Mouse (Mus musculus) megakaryocyte, embryonic 14.5 days (primary cell): ENCODE results near the gene Ppp1r13b. TPM values are rescaled to one million over a fixed set of nuclear protein-coding genes. Genes with fewer than 3 reads are reported as not detected.
A peak's percentile ranks its signal among the peaks of the same experiment; 100 is the strongest.

Experiments
- H3K27me3 ChIP-seq: replicated peaks from 2 replicates; pipeline ENCODE3; 2012; ENCODE audit warnings: inconsistent platforms
- H3K36me3 ChIP-seq: replicated peaks from 2 replicates; pipeline ENCODE3; 2012; ENCODE audit warnings: low read length, inconsistent platforms, mixed read lengths
- H3K4me1 ChIP-seq: 2 replicates; pipeline ENCODE4 v1.6.1; 2012; ENCODE audit warnings: inconsistent platforms
- H3K4me3 ChIP-seq: replicated peaks from 2 replicates; pipeline ENCODE3; 2012; ENCODE audit warnings: moderate library complexity, mild to moderate bottlenecking, inconsistent platforms
- H3K9me3 ChIP-seq: 2 replicates; pipeline ENCODE4 v1.6.1; 2012; ENCODE audit warnings: inconsistent platforms
- FLI1 ChIP-seq: IDR thresholded peaks from 2 replicates; pipeline ENCODE4 v1.6.1; 2012; ENCODE audit warnings: low read length, inconsistent platforms, mixed read lengths
- GATA1 ChIP-seq: IDR thresholded peaks from 3 replicates; pipeline ENCODE4 v1.6.1; 2012; ENCODE audit warnings: mixed read lengths, low read length, inconsistent platforms, borderline replicate concordance
- polyA plus RNA-seq: library from polyadenylated mRNA; stranded (reverse); fragments of >175 nt; gene quantifications from 2 replicates; pipeline ENCODE4 v1.2.3, GENCODE M21; 2012; ENCODE audit warnings: low replicate concordance; ENCODE audit not compliant: insufficient read depth

The Ppp1r13b gene
- polyA plus RNA-seq, 1 experiment, result 15.6 TPM

DNA sequence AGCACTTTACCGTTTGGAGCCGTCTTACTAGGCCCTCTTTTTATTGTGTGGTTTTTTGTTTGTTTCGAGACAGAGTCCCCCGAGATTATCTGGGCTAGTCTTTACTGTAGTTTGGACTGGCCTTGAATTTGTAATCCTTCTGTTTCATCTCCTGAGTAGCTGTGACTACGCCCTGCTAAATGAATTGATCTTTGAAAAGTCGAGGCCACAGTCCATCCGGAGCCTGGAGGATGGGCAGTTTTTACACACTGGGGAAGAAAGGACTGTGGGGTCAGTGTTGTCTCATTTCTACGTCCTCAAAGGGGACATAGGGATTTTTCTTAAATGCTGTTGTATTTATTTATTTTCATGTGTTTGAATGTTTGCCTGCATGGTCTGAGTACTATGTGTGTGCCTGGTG is 89.9 kb downstream of the Ppp1r13b start:
- Histone ChIP-seq H3K27me3 (no peaks in the 10 kb centered on the region), H3K36me3 (peaks cover 50% of the 10 kb centered on the region), H3K4me1 (peaks cover 75% of the 10 kb centered on the region), H3K4me3 (no peak overlapping the region), H3K9me3 (no peaks in the 10 kb centered on the region)
- TF ChIP-seq FLI1 (no peak), GATA1 (no peak)

DNA sequence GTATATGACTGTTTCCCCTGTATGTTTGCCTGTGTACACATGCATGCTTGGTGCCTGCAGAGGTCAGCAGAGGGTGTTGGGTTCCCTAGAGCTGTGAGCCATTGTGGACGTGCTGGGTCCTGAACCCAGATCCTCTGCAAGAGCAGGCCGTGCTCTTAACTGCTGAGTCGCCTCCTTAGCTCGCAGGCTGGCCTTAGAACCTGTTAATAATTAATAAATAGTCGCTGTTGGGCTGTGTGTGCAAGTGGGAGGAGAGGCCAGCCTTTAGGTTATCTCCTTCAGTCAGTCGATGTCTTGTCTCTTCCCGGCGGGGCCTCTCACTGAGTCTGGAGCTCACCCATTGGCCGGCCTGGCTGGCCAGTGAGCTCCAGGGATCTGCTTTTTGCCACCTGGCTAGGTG is 90.9 kb downstream of the Ppp1r13b start:
- Histone ChIP-seq H3K36me3 (peaks cover 40% of the 10 kb centered on the region), H3K4me1 (peaks cover 80% of the 10 kb centered on the region), H3K9me3 (no peaks in the 10 kb centered on the region), H3K27me3 (no peaks in the 10 kb centered on the region), H3K4me3 (no peak overlapping the region)
- TF ChIP-seq FLI1 (no peak), GATA1 (no peak)

DNA sequence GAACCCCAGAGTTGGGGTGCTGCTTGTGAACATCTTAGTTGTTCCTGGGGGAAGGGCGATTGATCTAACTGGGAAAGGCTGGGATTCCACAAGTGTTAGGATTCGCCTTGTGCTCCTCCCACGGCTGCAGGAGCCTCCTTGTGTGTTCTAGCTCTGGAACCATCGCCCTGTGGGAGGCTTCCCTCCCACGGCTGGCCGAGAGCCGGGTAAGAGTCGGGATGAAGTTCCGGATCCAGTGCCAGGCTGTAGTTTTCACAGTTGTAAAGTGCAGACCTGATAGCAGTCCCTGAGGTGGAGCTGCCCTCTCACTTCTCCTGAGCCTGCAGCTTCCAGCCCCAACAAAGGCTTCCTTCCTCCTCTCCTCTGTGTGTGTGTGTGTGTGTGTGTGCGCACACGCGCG is 91.4 kb downstream of the Ppp1r13b start:
- H3K27me3 ChIP-seq, result no peaks in the 10 kb centered on the region
- no peaks in the 10 kb centered on the region for H3K9me3 ChIP-seq
- no peak overlapping the region for H3K4me3 ChIP-seq
- peaks cover 36% of the 10 kb centered on the region for H3K36me3 ChIP-seq
- no peak for TF ChIP-seq FLI1
- no peak for TF ChIP-seq GATA1
- H3K4me1 ChIP-seq, result peaks cover 80% of the 10 kb centered on the region

DNA sequence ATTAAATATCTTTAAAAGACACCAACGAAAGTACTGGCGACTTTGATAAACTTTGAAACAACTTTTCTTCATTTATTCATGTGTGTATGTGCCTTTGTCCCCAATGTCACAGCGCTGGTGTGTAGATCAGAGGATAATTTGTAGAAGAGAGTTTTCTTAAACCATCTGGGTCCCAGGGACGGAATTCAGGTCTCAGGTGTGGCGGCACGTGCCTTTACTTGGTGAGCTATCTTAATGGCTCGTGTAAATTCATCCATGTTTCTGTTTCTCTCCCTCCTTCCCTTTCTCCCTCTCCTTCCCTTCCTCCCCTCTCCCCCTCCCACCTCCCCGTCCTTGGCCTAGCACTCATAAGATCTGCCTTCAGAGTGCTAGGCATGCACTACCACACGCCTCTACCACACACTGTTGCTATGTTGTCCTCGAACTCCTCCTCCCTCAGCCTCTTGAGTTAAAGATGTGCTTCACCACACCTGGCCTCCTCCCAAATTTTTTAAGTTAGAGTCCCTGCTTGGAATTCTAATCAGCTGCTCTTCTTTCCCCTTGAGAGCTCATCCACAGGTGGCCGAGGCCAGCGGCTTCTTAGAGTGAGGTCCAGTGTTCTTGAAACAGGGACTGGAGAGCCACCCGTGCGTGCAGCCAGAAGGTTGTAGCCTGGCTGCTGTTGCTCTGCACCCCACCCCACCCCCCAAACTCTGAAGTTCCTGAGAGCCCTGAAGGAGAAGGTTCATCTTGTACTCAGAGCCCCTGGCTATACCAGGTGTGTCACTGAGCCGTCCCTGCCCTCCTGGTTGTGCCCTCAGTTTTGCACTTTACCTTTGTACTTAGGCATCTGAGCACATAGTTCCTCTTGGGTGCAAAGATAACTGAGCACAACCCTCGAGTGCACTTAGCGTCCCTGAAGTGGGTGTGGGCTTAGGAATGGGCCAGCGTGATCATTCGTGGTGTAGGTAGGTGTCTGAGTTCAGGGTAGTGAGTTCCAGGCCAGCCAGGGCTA is 92.8 kb downstream of the Ppp1r13b start:
- TF ChIP-seq FLI1, result no peak
- TF ChIP-seq GATA1, result no peak
- peak overlapping the region; percentile 96 for H3K4me3 ChIP-seq
- peaks cover 36% of the 10 kb centered on the region for H3K36me3 ChIP-seq
- peaks cover 82% of the 10 kb centered on the region for H3K4me1 ChIP-seq
- H3K9me3 ChIP-seq, result no peaks in the 10 kb centered on the region
- no peaks in the 10 kb centered on the region for H3K27me3 ChIP-seq

DNA sequence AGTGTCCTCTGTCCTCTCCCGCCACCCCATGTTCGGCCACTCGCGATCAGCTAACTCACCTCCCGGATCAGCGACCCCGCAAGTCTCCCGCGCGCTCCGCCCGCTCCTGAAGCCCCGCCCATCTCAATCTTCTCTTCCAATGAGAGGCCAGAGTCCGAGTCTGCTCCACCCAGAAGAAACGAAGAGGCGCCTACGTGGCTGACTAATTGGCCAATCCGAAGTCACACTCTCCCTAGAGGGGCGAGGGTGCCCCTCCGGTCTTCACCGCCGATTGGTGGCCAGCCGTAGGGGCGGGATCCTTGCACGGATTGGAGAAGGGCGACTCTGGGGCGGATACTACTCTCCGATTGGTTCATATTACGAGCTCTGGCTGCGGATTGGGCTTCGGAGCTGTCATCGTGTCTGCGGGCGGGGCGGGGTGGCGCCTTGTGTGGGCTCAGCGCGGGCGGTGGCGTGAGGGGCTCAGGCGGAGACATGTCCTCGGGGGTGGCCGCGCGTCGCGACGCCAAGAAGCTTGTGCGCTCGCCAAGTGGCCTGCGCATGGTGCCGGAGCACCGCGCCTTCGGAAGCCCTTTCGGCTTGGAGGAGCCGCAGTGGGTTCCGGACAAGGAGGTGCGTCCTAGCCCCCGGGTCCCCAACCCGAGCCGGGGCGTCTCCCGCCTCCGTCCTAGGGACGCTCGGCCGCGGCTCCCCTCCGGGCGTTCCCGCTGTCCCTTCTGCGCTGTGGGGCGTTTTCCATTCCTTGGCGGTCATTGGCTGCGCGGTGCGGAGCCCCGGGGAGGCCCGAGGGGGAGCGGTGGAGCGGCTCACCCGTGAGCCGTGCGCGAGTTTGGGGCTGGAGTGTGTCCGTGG is 93.9 kb downstream of the Ppp1r13b start, which contains the start of the genes Xrcc3 and Zfyve21:
Gene Xrcc3 (minus strand): TSS at position 108 of the 852 bp plus-strand sequence.
Gene Zfyve21 (plus strand): TSS at position 405 of the 852 bp plus-strand sequence.
- Histone ChIP-seq H3K27me3 (no peaks in the 10 kb centered on the region), H3K4me3 (peak within 1 kb of the TSS; percentile 96), H3K36me3 (peaks cover 40% of the 10 kb centered on the region), H3K9me3 (no peaks in the 10 kb centered on the region), H3K4me1 (peaks cover 87% of the 10 kb centered on the region)
- TF ChIP-seq GATA1 (no peak), FLI1 (no peak)

DNA sequence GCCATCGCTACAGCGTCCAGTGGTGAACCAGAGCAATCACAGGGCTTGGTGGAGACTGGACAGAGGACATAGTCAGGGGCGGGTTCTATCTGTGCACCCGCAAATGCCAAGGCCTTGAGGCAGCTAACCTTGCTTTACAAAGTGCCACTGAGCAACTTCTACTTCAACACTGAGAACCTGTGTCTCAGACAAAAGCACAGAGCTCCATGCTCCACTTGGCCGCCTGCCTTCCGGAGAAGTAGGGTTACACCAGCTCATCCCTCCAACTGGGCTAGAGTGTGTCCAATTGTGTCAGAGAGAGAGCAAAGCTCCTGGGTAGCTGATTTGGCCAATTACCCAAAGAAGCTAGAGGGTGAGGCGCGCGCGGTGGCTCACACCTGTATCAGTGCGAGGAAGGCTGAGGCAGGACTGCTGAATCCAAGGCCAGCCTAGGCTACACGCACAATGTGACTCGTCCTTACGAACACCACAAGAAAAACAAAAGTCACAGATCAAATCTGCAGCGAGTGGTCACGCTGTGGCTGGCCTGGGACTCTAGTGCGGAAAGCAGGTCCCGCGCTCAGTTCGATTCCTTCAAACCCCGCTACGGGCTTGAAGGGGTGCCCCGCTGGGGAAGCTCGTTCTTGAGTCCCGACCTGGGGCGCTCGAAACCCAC is 94.7 kb downstream of the Ppp1r13b start:
- H3K27me3 ChIP-seq, result no peaks in the 10 kb centered on the region
- H3K9me3 ChIP-seq, result no peaks in the 10 kb centered on the region
- peaks cover 42% of the 10 kb centered on the region for H3K36me3 ChIP-seq
- H3K4me1 ChIP-seq, result peaks cover 87% of the 10 kb centered on the region
- TF ChIP-seq GATA1 (no peak), FLI1 (no peak)
- H3K4me3 ChIP-seq, result peak overlapping the region; percentile 96

DNA sequence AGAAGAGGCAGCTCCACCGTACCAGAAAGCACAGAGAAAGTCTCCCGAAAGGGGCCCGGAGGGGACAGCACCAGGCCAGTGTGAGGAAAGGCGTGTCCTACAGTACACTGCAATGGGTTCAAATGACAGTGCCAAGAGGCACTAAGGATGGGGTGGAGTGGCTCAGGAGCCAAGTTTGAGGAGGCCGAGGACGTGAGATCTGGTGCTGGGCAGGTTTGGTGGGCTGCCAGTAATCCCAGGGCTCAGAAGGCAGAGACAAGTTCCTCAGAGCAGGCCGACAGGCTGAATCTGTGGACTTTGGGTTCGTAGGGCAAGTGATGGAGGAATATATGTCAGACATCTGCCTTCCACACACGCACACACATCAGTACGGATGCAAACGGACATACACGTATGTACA is 95.3 kb downstream of the Ppp1r13b start:
- peak overlapping the region; percentile 96 for H3K4me3 ChIP-seq

DNA sequence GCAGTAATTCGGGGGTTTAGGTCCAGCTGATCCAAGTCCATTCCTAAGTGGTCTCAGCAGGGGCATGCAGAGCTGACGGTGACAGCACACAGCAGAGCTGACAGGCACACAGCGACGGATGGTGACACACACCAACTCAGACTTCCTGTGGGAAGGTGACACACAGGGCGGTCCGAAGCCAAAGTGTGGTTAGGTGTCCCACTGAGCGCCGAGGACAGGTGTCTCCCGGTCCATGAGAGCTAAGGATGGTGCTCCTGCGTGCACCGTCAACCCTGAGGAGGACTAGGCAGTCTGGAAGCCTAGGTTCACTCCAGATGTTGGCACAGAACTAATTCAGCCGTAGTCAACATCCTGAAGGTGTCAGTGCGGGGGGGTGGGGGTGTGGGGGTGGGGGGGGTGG is 95.8 kb downstream of the Ppp1r13b start:
- TF ChIP-seq FLI1, result no peak
- no peak for TF ChIP-seq GATA1
- Histone ChIP-seq H3K4me3 (peak overlapping the region; percentile 33), H3K36me3 (peaks cover 42% of the 10 kb centered on the region), H3K9me3 (no peaks in the 10 kb centered on the region), H3K27me3 (no peaks in the 10 kb centered on the region), H3K4me1 (peaks cover 88% of the 10 kb centered on the region)

More for the DNA sequence above, 95.3 kb downstream of the Ppp1r13b start:
- Histone ChIP-seq H3K36me3 (peaks cover 42% of the 10 kb centered on the region), H3K9me3 (no peaks in the 10 kb centered on the region), H3K27me3 (no peaks in the 10 kb centered on the region), H3K4me1 (peaks cover 90% of the 10 kb centered on the region)
- TF ChIP-seq FLI1 (no peak), GATA1 (no peak)

DNA sequence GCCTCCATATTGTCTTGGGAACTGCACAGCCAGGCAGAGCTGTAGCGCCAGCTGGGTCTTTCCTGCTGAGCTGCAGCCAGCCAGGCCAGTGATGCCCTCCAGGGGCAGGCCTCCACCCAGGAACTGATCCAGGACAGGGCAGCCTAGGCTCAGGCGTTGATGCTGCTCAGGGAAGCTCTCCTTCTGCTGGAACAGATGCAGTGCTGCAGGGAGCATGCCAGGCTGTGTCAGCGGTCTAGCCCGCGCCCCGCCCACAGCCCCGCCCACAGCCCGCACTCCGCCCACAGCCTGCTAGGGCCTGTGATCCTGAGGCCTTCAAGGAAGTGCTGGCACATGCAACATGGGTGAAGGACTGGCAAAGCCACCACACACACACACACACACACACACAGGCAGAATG is 98.1 kb downstream of the Ppp1r13b start:
- H3K36me3 ChIP-seq, result peaks cover 62% of the 10 kb centered on the region
- no peaks in the 10 kb centered on the region for H3K9me3 ChIP-seq
- H3K4me1 ChIP-seq, result peaks cover 65% of the 10 kb centered on the region
- H3K4me3 ChIP-seq, result peak overlapping the region; percentile 72
- TF ChIP-seq GATA1 (no peak), FLI1 (no peak)
- H3K27me3 ChIP-seq, result no peaks in the 10 kb centered on the region
